Mouse (Mus musculus) thymus, adult 2 months (tissue): Measurements from ENCODE around the gene Ctf2.

ENCODE experiments used
- CTCF ChIP-seq: fragments of 200-500 bp; IDR thresholded peaks from 2 replicates; pipeline ENCODE4 v1.5.1; 2012; ENCODE audit warnings: mild to moderate bottlenecking, control low read depth, low read length, moderate library complexity, borderline replicate concordance; ENCODE audit not compliant: control insufficient read depth, poor library complexity, insufficient read depth; ENCODE audit errors: extremely low read depth
- POLR2A ChIP-seq: fragments of 200-500 bp; IDR thresholded peaks from 2 replicates; pipeline ENCODE4 v1.6.1; 2012; ENCODE audit warnings: mild to moderate bottlenecking, low read length, control low read depth, moderate library complexity; ENCODE audit not compliant: control insufficient read depth, poor library complexity, insufficient read depth; ENCODE audit errors: extremely low read depth

DNA sequence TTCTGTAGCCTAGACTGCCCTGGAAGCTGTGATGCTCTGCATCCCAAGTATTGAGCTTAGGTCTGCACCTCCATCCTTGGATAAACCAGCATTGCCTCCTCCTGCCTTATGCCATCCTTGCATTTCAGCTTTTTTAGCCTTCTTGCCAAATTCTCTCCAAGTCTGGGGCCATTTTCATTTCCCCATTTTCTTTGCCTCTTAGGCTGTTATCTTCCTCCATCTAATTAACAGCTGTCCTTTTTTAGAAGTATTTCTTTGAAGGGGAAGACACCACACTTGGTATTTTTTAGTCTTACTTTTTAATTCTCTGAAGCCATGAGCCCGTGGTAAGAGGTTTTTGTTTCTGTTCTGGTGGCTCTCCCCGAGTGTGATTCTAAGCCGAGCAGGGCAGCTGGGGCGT lies 31.7 kb upstream of the Ctf2 start:
- TF ChIP-seq CTCF (no peak), POLR2A (no peak)
